Mouse (Mus musculus): ENCODE results near the gene Cd200r1.
"Not testable (repeated sequence)": the region's sequence is repeated elsewhere in the genome, so short reads cannot be mapped to it uniquely, and the experiment has no call there.

Gene Cd200r1

DNA sequence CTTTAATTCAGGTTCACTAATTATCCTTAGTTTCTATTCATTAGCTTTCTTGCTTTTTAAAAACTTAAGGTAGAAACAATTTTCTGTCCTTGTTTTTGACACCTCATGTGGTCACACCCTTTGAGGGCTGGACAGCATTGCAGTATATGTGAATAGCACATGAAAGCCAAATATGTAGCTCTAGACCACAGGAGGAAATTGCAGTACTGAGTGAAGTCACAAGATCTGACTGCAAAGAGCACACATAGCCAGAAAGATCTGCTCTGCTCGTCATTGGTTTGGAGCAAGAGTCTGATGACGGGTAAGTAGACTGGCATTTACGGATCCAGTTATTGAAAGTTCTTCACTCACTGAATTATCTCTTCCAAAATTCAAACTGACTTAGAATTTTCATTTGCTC, 46.0 kb downstream of the Cd200r1 start, which contains the start of gene Cd200r4:
Gene Cd200r4 (plus strand): TSS at position 190 of the 400 bp plus-strand sequence.
- CTCF ChIA-PET, result no interaction called here
- POLR2A ChIA-PET, result no interaction called here

- POLR2A ChIA-PET, result no interaction called here
- CTCF ChIA-PET, result no interaction called here
Observed at GRCm38 (mm10) chr16:44812468-44813065, 47.0 kb downstream of the Cd200r1 start.

- POLR2A ChIA-PET, result no interaction called here
- CTCF ChIA-PET, result no interaction called here
Observed at GRCm38 (mm10) chr16:44818010-44818409, 52.5 kb downstream of the Cd200r1 start.

GRCm38 (mm10) chr16:44820545-44820944, 55.0 kb downstream of the Cd200r1 start:
- CTCF ChIA-PET, result interaction anchor here in 1 of 4 experiments (0.6 kb wide), 1 partner anchor 56 kb away, joined by 4 read pairs; no protein-coding TSS in a partner anchor
- POLR2A ChIA-PET, result no interaction called here

DNA sequence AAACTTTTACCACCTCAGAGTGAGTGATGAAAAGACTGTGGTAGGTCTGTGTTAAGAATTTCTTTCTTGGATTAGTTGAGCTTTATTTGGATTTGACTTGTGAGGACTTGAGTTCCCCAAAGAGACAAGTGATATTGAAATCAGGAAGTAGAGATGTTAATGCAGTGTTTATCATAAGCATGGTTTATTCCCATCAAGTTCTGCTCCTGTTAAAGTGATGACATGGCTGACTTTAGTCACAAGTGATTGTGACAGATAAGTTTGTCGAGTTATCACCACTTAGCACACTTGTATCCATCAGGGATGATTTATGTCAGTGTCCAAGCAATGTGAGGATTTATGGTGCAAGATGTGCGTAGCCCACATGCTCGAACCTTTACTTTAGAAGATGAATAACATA, 66.8 kb downstream of the Cd200r1 start:
- ChIA-PET CTCF (no interaction called here), POLR2A (no interaction called here)

GRCm38 (mm10) chr16:44833189-44833588, 67.7 kb downstream of the Cd200r1 start:
- POLR2A ChIA-PET, CTCF ChIA-PET: not testable (repeated sequence)

Data from embryonic stem cell, embryonic (primary cell).